Comparison of ENCODE assay signal across 29 mouse cellular contexts in the genomic region with DNA sequence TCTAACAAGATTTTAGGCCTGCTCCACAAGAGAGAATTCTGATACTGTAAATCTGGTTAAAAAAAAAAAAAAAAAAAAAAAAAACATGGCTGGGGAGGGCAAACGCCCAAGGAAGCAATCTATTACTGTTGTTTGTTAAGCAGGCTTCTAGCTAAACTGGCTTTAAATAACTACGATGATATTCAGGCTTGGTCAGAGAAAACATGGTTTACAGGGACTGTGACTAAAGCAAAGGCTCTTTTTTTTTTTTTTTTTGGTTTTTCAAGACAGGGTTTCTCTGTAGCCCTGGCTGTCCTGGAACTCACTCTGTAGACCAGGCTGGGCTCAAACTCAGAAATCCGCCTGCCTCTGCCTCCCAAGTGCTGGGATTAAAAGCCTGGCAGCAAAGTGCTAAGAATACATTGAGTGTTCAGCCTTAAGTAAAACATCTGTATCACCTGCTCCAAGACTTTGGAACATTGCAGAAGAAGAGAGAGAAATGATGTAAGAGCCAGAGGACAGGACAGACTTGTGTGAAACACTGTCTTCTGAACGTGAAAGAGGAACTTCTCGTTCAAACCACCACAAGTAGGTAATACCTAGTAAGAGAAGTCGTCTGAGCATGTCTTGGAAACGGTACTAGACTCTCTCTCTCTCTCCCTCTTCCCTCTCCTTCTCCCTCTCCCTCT. TPM values are rescaled to one million over a fixed set of nuclear protein-coding genes. Genes with fewer than 3 reads are reported as not detected.
DNase-seq lines count a peak whose midpoint lies in the region; ATAC-seq and TF ChIP-seq lines count a peak whose summit lies in the region.
"Had no signal": no experiment of that assay in that cellular context is flagged by ENCODE, and none has a peak within 500 bp of the region (broad histone marks: within the 10 kb centered on the region; RNA-seq: fewer than 3 reads in every experiment).

No protein-coding gene starts in this region.

- H3K27me3 ChIP-seq in lung, postnatal 0 days (replicated peaks; ENCODE audit: insufficient read depth, low read length): no peaks in the 10 kb centered on the region
- H3K27me3 ChIP-seq in stomach, postnatal 0 days (ENCODE audit: control insufficient read depth, insufficient read depth, low read length): no peaks in the 10 kb centered on the region
- H3K27me3 ChIP-seq in midbrain, embryonic 15.5 days (replicated peaks): no peaks in the 10 kb centered on the region
- H3K27me3 ChIP-seq: embryonic facial prominence, embryonic 15.5 days; forebrain, embryonic 12.5 days; hindbrain, embryonic 12.5 days; intestine, embryonic 15.5 days; liver, embryonic 12.5 days; stomach, embryonic 15.5 days had no signal

- WGBS in lung, postnatal 0 days: 61% methylated on average over 7 of the region's 7 CpGs
- WGBS in stomach, postnatal 0 days: 62% methylated on average over 7 of the region's 7 CpGs
- 85% methylated on average over 7 of the region's 7 CpGs for WGBS in midbrain, embryonic 15.5 days

- no peak for ATAC-seq in lung, postnatal 0 days
- peak; percentile 47 for ATAC-seq in granulocyte monocyte progenitor cell, adult 5-6 weeks (replicated peaks; ENCODE audit: poor library complexity, severe bottlenecking)
- no peak for ATAC-seq in stomach, postnatal 0 days (ENCODE audit: low FRiP score, low TSS enrichment)
- no peak for ATAC-seq in midbrain, embryonic 15.5 days (replicated peaks)
- ATAC-seq: CD4-positive, CD25-positive, alpha-beta regulatory T cell, adult 4 months; forebrain, postnatal 0 days; hindbrain, postnatal 0 days; intestine, embryonic 15.5 days; liver, embryonic 12.5 days; liver, postnatal 0 days; midbrain, embryonic 16.5 days had no signal

- no peak for TF ChIP-seq EP300 in lung, postnatal 0 days (IDR thresholded peaks at IDR 0.05)
- no peak for TF ChIP-seq EP300 in stomach, postnatal 0 days (optimal IDR thresholded peaks at IDR 0.05)

- H3K4me3 ChIP-seq in lung, postnatal 0 days (ENCODE audit: low read depth, low read length): no peak overlapping the region
- H3K4me3 ChIP-seq in ES-E14 (ENCODE audit: insufficient read depth in 1 of 2, low read depth in 1 of 2, low read length in 2 of 2, poor library complexity in 1 of 2, severe bottlenecking in 1 of 2): no peak overlapping the region
- no peak overlapping the region for H3K4me3 ChIP-seq in stomach, postnatal 0 days (ENCODE audit: low read depth, low read length)
- H3K4me3 ChIP-seq in midbrain, embryonic 15.5 days: no peak overlapping the region
- H3K4me3 ChIP-seq: embryonic facial prominence, embryonic 10.5 days; embryonic facial prominence, embryonic 15.5 days; forebrain, embryonic 12.5 days; heart, embryonic 10.5 days; hindbrain, embryonic 12.5 days; intestine, embryonic 15.5 days; liver, embryonic 12.5 days; stomach, embryonic 15.5 days had no signal

- no peak overlapping the region for H3K4me2 ChIP-seq in lung, postnatal 0 days (replicated peaks; ENCODE audit: low read depth, low read length)
- no peak overlapping the region for H3K4me2 ChIP-seq in stomach, postnatal 0 days (replicated peaks; ENCODE audit: low read depth)
- no peak overlapping the region for H3K4me2 ChIP-seq in midbrain, embryonic 15.5 days
- H3K4me2 ChIP-seq: embryonic facial prominence, embryonic 15.5 days; forebrain, embryonic 12.5 days; hindbrain, embryonic 12.5 days; intestine, embryonic 15.5 days; liver, embryonic 12.5 days; stomach, embryonic 15.5 days had no signal

- peak; percentile 34 for DNase-seq in lung, postnatal 0 days (ENCODE audit: low spot score)
- DNase-seq in lung, postnatal 4 days: no peak
- DNase-seq in ES-E14 (ENCODE audit: low read depth, low spot score): no peak
- no peak for DNase-seq in stomach, postnatal 0 days (ENCODE audit: low spot score)
- no peak for DNase-seq in kidney, postnatal 14 days
- DNase-seq: adrenal gland, postnatal 25 days; cerebellum, postnatal 10 days; forebrain, postnatal 0 days; heart, postnatal 36 days; kidney, adult 2 months; kidney, postnatal 4 days; layer of hippocampus, postnatal 36 days; left cerebral cortex, postnatal 4 days; liver, postnatal 0 days; thymus, adult 18-20 months; thymus, postnatal 36 days had no signal

- in situ Hi-C loops in ES-E14 (cut with MboI; ENCODE audit: low sequenced_read_pairs in 2 of 2, unreplicated experiment in 2 of 2): no loop called here

- H3K4me1 ChIP-seq in lung, postnatal 0 days (ENCODE audit: insufficient read depth, low read depth, low read length): peaks cover 3% of the 10 kb centered on the region; the same call in 1 of the 2 replicates
- H3K4me1 ChIP-seq in ES-E14 (ENCODE audit: control insufficient read depth in 2 of 2, insufficient read depth in 2 of 2, low read length in 2 of 2, poor library complexity in 1 of 2): peaks cover 0 to 2% of the 10 kb centered on the region in 2 experiments; a peak in 1 of 4 replicates
- H3K4me1 ChIP-seq in stomach, postnatal 0 days (replicated peaks; ENCODE audit: control insufficient read depth, insufficient read depth): peaks cover 3% of the 10 kb centered on the region
- H3K4me1 ChIP-seq in midbrain, embryonic 15.5 days: peaks cover 18% of the 10 kb centered on the region

- no peaks in the 10 kb centered on the region for H3K36me3 ChIP-seq in lung, postnatal 0 days (ENCODE audit: insufficient read depth, low read length)
- H3K36me3 ChIP-seq in ES-E14 (ENCODE audit: control insufficient read depth, insufficient read depth, low read length, poor library complexity, severe bottlenecking): no peaks in the 10 kb centered on the region
- no peaks in the 10 kb centered on the region for H3K36me3 ChIP-seq in stomach, postnatal 0 days (ENCODE audit: control insufficient read depth, insufficient read depth, low read length)
- no peaks in the 10 kb centered on the region for H3K36me3 ChIP-seq in midbrain, embryonic 15.5 days (replicated peaks)
- H3K36me3 ChIP-seq: embryonic facial prominence, embryonic 15.5 days; forebrain, embryonic 12.5 days; heart, embryonic 10.5 days; hindbrain, embryonic 12.5 days; intestine, embryonic 15.5 days; liver, embryonic 12.5 days; stomach, embryonic 15.5 days had no signal

- TF ChIP-seq CTCF in lung, postnatal 0 days (IDR thresholded peaks at IDR 0.05): no peak
- no peak for TF ChIP-seq CTCF in stomach, postnatal 0 days (IDR thresholded peaks at IDR 0.05; ENCODE audit: low read depth)

- no peaks in the 10 kb centered on the region for H3K9me3 ChIP-seq in lung, postnatal 0 days (ENCODE audit: low read length)
- H3K9me3 ChIP-seq in ES-E14 (ENCODE audit: control insufficient read depth, insufficient read depth, low read depth, low read length): no peaks in the 10 kb centered on the region
- no peaks in the 10 kb centered on the region for H3K9me3 ChIP-seq in stomach, postnatal 0 days (ENCODE audit: control insufficient read depth, low read length)
- H3K9me3 ChIP-seq in midbrain, embryonic 15.5 days: no peaks in the 10 kb centered on the region
- H3K9me3 ChIP-seq: embryonic facial prominence, embryonic 10.5 days; embryonic facial prominence, embryonic 15.5 days; forebrain, embryonic 12.5 days; heart, embryonic 10.5 days; hindbrain, embryonic 12.5 days; intestine, embryonic 15.5 days; liver, embryonic 12.5 days; stomach, embryonic 15.5 days had no signal

- H3K27ac ChIP-seq in lung, postnatal 0 days (ENCODE audit: low read length): no peak overlapping the region
- no peak overlapping the region for H3K27ac ChIP-seq in ES-E14 (ENCODE audit: insufficient read depth, low read depth, low read length, poor library complexity, severe bottlenecking)
- 0 out of 2 replicates have a peak overlapping the region, but pooled peaks have one; percentile 40 for H3K27ac ChIP-seq in stomach, postnatal 0 days (replicated peaks)
- H3K27ac ChIP-seq in midbrain, embryonic 15.5 days: no peak overlapping the region
- H3K27ac ChIP-seq: embryonic facial prominence, embryonic 10.5 days; embryonic facial prominence, embryonic 15.5 days; forebrain, embryonic 12.5 days; heart, embryonic 10.5 days; hindbrain, embryonic 12.5 days; hindbrain, postnatal 0 days; intestine, embryonic 15.5 days; liver, embryonic 12.5 days; stomach, embryonic 15.5 days had no signal

- H3K9ac ChIP-seq in lung, postnatal 0 days (replicated peaks; ENCODE audit: low read depth): no peak overlapping the region
- no peak overlapping the region for H3K9ac ChIP-seq in ES-E14 (ENCODE audit: insufficient read depth, low read depth, low read length, poor library complexity, severe bottlenecking)
- H3K9ac ChIP-seq in stomach, postnatal 0 days (ENCODE audit: low read length): no peak overlapping the region
- H3K9ac ChIP-seq in midbrain, embryonic 15.5 days: no peak overlapping the region
- H3K9ac ChIP-seq: embryonic facial prominence, embryonic 15.5 days; forebrain, embryonic 12.5 days; forebrain, postnatal 0 days; hindbrain, embryonic 12.5 days; intestine, embryonic 15.5 days; liver, embryonic 12.5 days; liver, postnatal 0 days; stomach, embryonic 15.5 days had no signal

TF ChIP-seq in ES-E14, 5 proteins besides CTCF, POLR2A, EP300 and RAD21:
- TF ChIP-seq ZNF384 (IDR thresholded peaks at IDR 0.05; ENCODE audit: low read depth, low read length) (0 out of 2 replicates have a peak, but pooled peaks have one; percentile 14), HCFC1 (IDR thresholded peaks at IDR 0.05; ENCODE audit: borderline replicate concordance, insufficient read depth, low read length) (no peak), MAFK (IDR thresholded peaks at IDR 0.05; ENCODE audit: insufficient read depth, low read depth, low read length) (no peak)
TF ChIP-seq in ES-E14: peak in this region for 1.

RNA-seq across cellular contexts. Expression of a gene that starts 2.2 kb away (rescaled TPM):
- polyA plus RNA-seq in lung, postnatal 0 days (2015; fragmentation: Nextera tagmentation; extraction: Ambion mirVana): 134 and 155 TPM in 2 replicates
- total RNA-seq in ES-E14 (2012; rRNA removed): 14.3 and 23.7 TPM in 2 replicates
- 203 and 212 TPM in 2 replicates for total RNA-seq in granulocyte monocyte progenitor cell, adult 5-6 weeks (2014; fragmentation: Nextera tagmentation)
- 155 and 195 TPM in 2 replicates for total RNA-seq in granulocyte monocyte progenitor cell, adult 5-6 weeks (2017)
- 163 and 168 TPM in 2 replicates for polyA plus RNA-seq in stomach, postnatal 0 days (2015; fragmentation: Nextera tagmentation; extraction: Ambion mirVana)
- 169 and 171 TPM in 2 replicates for polyA plus RNA-seq in midbrain, embryonic 15.5 days (2015; fragmentation: Nextera tagmentation; extraction: Ambion mirVana)

RNA-seq across cellular contexts. Expression of a gene that starts 37.1 kb away (rescaled TPM):
- polyA plus RNA-seq in lung, postnatal 0 days (2015; fragmentation: Nextera tagmentation; extraction: Ambion mirVana): 80.8 and 82.5 TPM in 2 replicates
- total RNA-seq in ES-E14 (2012; rRNA removed): 31.3 and 37.8 TPM in 2 replicates
- total RNA-seq in granulocyte monocyte progenitor cell, adult 5-6 weeks (2014; fragmentation: Nextera tagmentation): 49.9 and 62.1 TPM in 2 replicates
- total RNA-seq in granulocyte monocyte progenitor cell, adult 5-6 weeks (2017): 50.8 and 73.5 TPM in 2 replicates
- 63.9 and 66.0 TPM in 2 replicates for polyA plus RNA-seq in stomach, postnatal 0 days (2015; fragmentation: Nextera tagmentation; extraction: Ambion mirVana)
- polyA plus RNA-seq in midbrain, embryonic 15.5 days (2015; fragmentation: Nextera tagmentation; extraction: Ambion mirVana): 82.0 and 88.5 TPM in 2 replicates
